Mouse (Mus musculus): ENCODE measurements around the gene Itpr2. TPM values are rescaled to one million over a fixed set of nuclear protein-coding genes. Genes with fewer than 3 reads are reported as not detected.

Gene Itpr2
- polyA plus RNA-seq, 1 experiment from 2014 or later, result 9.3 TPM

DNA sequence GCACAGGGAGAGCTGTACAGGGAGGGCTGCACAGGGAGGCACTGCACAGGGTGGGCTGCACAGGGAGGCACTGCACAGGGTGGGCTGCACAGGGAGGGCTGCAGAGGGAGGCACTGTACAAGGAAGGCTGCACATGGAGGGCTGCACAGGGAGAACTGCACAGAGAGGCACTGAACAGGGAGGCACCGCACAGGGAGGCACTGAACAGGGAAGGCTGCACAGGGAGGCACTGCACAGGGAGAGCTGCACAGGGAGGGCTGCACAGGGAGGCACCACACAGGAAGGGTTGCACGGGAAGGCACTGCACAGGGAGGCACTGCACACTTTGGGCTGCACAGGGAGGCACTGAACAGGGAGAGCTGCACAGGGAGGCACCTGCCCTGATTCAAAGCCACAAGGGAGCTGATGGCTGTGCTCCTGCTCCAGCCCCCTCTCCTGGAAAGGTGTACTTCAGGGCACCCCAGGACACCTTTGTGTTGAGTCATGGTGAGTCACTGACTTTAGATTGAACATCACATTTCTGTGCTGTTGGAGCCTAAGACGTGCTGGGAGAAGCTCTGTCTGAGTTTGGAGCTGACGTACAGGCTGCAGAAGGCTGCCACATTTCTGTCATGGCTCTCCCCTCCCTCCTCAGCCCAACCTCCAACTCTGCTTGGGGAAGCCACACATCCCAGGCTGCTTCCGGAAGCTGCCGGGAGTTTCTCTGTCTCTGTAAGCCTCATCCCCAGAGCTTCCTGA is 98.9 kb downstream of the Itpr2 start:
- Histone ChIP-seq H3K9me3 (no peaks in the 10 kb centered on the region), H3K36me3 (replicated peaks) (no peaks in the 10 kb centered on the region)
- ATAC-seq (replicated peaks), result no peak

DNA sequence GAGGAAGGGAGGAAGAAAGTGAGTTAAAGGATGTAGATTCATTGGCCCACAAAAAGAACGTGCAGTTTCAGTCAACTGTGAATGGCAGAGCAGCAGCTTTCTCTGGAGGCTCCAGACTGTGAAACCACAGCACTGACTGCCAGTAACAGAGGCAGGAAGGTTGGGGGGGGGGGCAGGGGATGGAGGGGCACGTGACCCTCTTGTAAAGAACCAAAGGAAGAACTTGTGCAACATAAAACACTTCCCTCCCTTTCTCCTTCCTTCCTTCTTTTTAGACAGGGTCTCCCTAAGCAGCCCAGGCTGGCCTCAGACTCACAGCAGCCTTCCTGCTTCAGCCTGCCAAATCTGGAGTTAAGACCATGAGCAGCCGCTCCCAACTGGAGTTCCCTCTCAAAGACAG is 104.2 kb downstream of the Itpr2 start:
- Histone ChIP-seq H3K4me1 (no peaks in the 10 kb centered on the region), H3K9me3 (no peaks in the 10 kb centered on the region), H3K36me3 (replicated peaks) (no peaks in the 10 kb centered on the region), H3K27ac (no peak overlapping the region), H3K4me2 (no peak overlapping the region), H3K4me3 (no peak overlapping the region), H3K27me3 (replicated peaks) (no peaks in the 10 kb centered on the region), H3K9ac (no peak overlapping the region)
- ATAC-seq (replicated peaks), result no peak
- 75% methylated on average over 3 of the region's 3 CpGs for WGBS

More for the DNA sequence above, 98.9 kb downstream of the Itpr2 start:
- 0 out of 2 replicates have a peak, but pooled peaks cover 2% of the 10 kb centered on the region for H3K4me1 ChIP-seq
- no peak overlapping the region for H3K27ac ChIP-seq
- no peaks in the 10 kb centered on the region for H3K27me3 ChIP-seq (replicated peaks)
- no peak overlapping the region for H3K4me2 ChIP-seq
- H3K4me3 ChIP-seq, result no peak overlapping the region
- 66% methylated on average over 6 of the region's 6 CpGs for whole genome bisulfite sequencing
- no peak overlapping the region for H3K9ac ChIP-seq

- no peak overlapping the region for H3K9ac ChIP-seq
- WGBS, result 79% methylated on average over 5 of the region's 5 CpGs
- no peak overlapping the region for H3K27ac ChIP-seq
- H3K36me3 ChIP-seq (replicated peaks), result no peaks in the 10 kb centered on the region
- ATAC-seq (replicated peaks), result no peak
- no peak overlapping the region for H3K4me3 ChIP-seq
- no peaks in the 10 kb centered on the region for H3K27me3 ChIP-seq (replicated peaks)
- H3K4me2 ChIP-seq, result no peak overlapping the region
- no peaks in the 10 kb centered on the region for H3K4me1 ChIP-seq
- H3K9me3 ChIP-seq, result no peaks in the 10 kb centered on the region
Observed at GRCm38 (mm10) chr6:146396253-146396652, 105.8 kb downstream of the Itpr2 start.

- Histone ChIP-seq H3K9ac (no peak overlapping the region), H3K27ac (no peak overlapping the region), H3K36me3 (replicated peaks) (no peaks in the 10 kb centered on the region), H3K27me3 (replicated peaks) (no peaks in the 10 kb centered on the region), H3K4me1 (no peaks in the 10 kb centered on the region), H3K4me2 (no peak overlapping the region), H3K9me3 (no peaks in the 10 kb centered on the region), H3K4me3 (no peak overlapping the region)
- ATAC-seq (replicated peaks), result no peak
- WGBS, result 90% methylated on average over 4 of the region's 4 CpGs
Observed at GRCm38 (mm10) chr6:146395616-146396015, 106.4 kb downstream of the Itpr2 start.

DNA sequence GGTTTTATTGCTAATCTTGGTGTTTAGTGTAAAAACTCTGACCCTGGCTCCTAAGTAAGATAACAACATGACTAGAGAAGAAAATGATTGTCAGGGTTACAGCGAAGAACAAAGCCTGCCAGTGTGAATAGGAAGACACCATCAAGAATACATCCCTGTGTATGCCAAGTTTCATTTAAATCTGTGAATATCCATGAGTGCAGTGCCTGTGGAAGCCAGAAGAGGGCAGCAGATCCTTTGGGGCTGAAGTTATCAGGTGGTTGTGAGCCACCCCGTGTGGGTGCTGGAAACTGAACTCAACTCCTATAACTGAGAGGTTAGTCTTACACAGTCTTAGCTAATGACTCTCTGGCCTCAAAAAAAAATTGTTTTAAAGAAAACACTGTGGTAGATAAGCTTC is 109.8 kb downstream of the Itpr2 start:
- Histone ChIP-seq H3K9ac (no peak overlapping the region), H3K27me3 (replicated peaks) (no peaks in the 10 kb centered on the region), H3K4me3 (no peak overlapping the region), H3K36me3 (replicated peaks) (no peaks in the 10 kb centered on the region), H3K27ac (no peak overlapping the region), H3K4me2 (no peak overlapping the region), H3K9me3 (no peaks in the 10 kb centered on the region), H3K4me1 (no peaks in the 10 kb centered on the region; the same call in 1 of the 2 replicates)
- no peak for ATAC-seq (replicated peaks)
- WGBS, result 84% methylated on average over 2 of the region's 2 CpGs

DNA sequence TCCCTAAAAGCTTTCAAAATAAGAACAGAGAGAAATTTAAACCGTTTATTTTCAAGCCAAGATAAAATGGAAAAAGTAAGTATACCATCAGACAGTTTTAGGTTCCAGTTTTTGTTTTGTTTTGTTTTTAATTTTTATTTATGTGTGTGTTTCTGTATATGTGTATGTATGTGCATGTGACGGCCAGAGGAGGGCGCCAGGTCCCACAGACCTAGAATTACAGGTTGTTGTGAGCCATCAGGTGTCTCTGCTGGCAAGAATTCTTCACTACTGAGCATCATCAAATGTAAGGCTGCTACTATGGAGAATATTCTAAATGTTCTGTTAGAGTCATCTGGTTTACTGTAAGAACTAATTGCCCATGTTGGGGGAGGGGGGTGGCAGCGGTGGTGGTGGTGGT is 111.9 kb downstream of the Itpr2 start:
- Histone ChIP-seq H3K27ac (no peak overlapping the region), H3K36me3 (replicated peaks) (no peaks in the 10 kb centered on the region), H3K4me1 (peaks cover 4% of the 10 kb centered on the region)

GRCm38 (mm10) chr6:146388010-146388409 is 114.0 kb downstream of the Itpr2 start:
- 78% methylated on average over 4 of the region's 4 CpGs for WGBS
- Histone ChIP-seq H3K27ac (no peak overlapping the region), H3K27me3 (replicated peaks) (no peaks in the 10 kb centered on the region), H3K36me3 (replicated peaks) (no peaks in the 10 kb centered on the region), H3K9me3 (no peaks in the 10 kb centered on the region), H3K4me3 (no peak overlapping the region), H3K4me2 (no peak overlapping the region), H3K4me1 (peaks cover 4% of the 10 kb centered on the region), H3K9ac (no peak overlapping the region)
- no peak for ATAC-seq (replicated peaks)

More for the DNA sequence above, 111.9 kb downstream of the Itpr2 start:
- Histone ChIP-seq H3K27me3 (replicated peaks) (no peaks in the 10 kb centered on the region), H3K9ac (no peak overlapping the region), H3K4me2 (no peak overlapping the region), H3K9me3 (no peaks in the 10 kb centered on the region), H3K4me3 (no peak overlapping the region)
- no peak for ATAC-seq (replicated peaks)
- WGBS, result 95% methylated on average over 4 of the region's 4 CpGs

DNA sequence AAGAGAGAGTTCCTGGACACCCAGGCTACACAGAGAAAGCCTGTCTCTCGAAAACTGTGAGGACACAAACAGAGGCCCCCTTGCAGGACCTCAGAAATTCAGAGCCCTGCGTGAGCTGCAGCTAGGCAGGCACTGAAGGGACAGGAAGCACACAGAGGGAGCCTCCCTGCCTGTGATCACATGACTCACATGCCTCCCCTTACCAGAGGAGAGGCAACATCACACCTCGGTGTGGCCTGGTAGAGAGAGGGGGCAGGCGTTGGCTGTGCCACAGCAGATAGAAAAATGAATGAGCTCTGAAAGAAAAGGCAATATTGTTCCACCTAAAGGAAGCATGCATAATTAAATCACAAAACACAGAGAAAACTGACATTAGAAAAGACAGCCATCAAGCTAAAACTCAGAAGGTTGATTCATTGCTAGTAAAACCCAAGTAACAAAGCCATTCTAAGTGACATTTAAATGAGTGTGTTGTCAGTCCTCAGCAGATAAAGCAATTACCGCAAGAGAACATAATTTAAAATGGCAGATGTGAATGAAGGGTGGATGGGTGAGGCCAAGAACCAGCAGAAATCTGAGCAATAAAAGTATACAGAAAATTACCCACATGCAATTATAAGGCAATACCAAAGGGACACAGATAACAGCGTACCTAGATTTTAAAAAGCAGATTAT is 114.8 kb downstream of the Itpr2 start:
- Histone ChIP-seq H3K4me2 (no peak overlapping the region), H3K9ac (no peak overlapping the region), H3K27ac (0 out of 2 replicates have a peak overlapping the region, but pooled peaks have one; percentile 5), H3K9me3 (no peaks in the 10 kb centered on the region), H3K4me1 (peaks cover 4% of the 10 kb centered on the region), H3K27me3 (replicated peaks) (no peaks in the 10 kb centered on the region), H3K36me3 (replicated peaks) (no peaks in the 10 kb centered on the region), H3K4me3 (no peak overlapping the region)
- WGBS, result 31% methylated on average over 6 of the region's 6 CpGs
- no peak for ATAC-seq (replicated peaks)

DNA sequence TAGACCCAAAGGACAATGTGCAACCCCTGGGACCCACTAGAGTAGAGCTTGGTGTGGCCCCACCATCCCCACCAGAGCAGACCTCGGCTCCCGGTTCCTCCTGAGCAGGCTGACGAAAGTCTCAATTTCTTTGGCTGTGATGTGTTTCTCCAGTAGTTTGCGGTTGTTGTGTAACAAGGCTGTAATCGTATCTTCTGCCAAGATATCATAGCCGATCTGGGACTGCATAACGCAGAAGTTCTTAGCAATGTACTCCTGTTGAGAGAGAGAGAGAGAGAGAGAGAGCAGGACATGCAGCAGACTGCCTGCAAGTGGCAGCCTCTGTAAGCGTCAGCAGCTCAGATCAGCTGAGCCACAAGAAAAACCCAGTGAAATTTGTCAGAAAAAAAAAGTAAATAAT is 122.8 kb downstream of the Itpr2 start:
- no peak overlapping the region for H3K4me3 ChIP-seq
- no peaks in the 10 kb centered on the region for H3K9me3 ChIP-seq
- no peak overlapping the region for H3K4me2 ChIP-seq
- H3K9ac ChIP-seq, result no peak overlapping the region
- ATAC-seq (replicated peaks), result no peak
- no peaks in the 10 kb centered on the region for H3K4me1 ChIP-seq
- 88% methylated on average over 8 of the region's 8 CpGs for WGBS
- H3K27me3 ChIP-seq (replicated peaks), result no peaks in the 10 kb centered on the region
- no peaks in the 10 kb centered on the region for H3K36me3 ChIP-seq (replicated peaks)
- no peak overlapping the region for H3K27ac ChIP-seq

- Histone ChIP-seq H3K9me3 (no peaks in the 10 kb centered on the region), H3K27ac (no peak overlapping the region), H3K4me1 (no peaks in the 10 kb centered on the region), H3K9ac (no peak overlapping the region), H3K36me3 (replicated peaks) (no peaks in the 10 kb centered on the region), H3K27me3 (replicated peaks) (no peaks in the 10 kb centered on the region), H3K4me3 (no peak overlapping the region), H3K4me2 (no peak overlapping the region)
- 54% methylated on average over 2 of the region's 2 CpGs for WGBS
- no peak for ATAC-seq (replicated peaks)
Observed at GRCm38 (mm10) chr6:146371511-146371910, 130.5 kb downstream of the Itpr2 start.

DNA sequence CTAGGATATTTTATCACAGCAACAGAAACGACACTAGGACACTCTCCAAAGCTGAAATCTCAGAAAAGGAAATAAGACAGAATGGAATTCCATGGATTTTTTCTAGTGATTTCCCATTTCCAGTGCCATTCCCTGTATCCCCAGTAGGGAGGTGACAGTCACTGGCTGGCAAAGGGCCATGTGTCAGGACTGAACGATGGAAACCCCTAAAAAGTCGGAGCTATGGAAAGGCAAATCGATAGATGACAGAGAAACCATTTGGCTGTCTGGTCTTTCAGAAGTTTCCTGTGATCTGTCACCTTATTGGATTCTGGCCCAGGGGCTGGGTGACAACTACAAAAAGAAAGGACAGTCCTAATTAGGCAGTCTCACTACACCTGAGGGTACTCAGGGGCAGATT is 135.8 kb downstream of the Itpr2 start:
- WGBS, result 90% methylated on average over 4 of the region's 4 CpGs
- no peak for ATAC-seq (replicated peaks)
- Histone ChIP-seq H3K36me3 (replicated peaks) (no peaks in the 10 kb centered on the region), H3K9ac (no peak overlapping the region), H3K4me1 (no peaks in the 10 kb centered on the region), H3K27ac (no peak overlapping the region), H3K27me3 (replicated peaks) (no peaks in the 10 kb centered on the region), H3K9me3 (no peaks in the 10 kb centered on the region), H3K4me2 (no peak overlapping the region), H3K4me3 (no peak overlapping the region)

GRCm38 (mm10) chr6:146357911-146358310 is 144.1 kb downstream of the Itpr2 start:
- H3K9ac ChIP-seq, result no peak overlapping the region
- no peak for ATAC-seq (replicated peaks)
- 70% methylated on average over 4 of the region's 4 CpGs for WGBS
- H3K27me3 ChIP-seq (replicated peaks), result no peaks in the 10 kb centered on the region
- no peaks in the 10 kb centered on the region for H3K4me1 ChIP-seq
- no peak overlapping the region for H3K27ac ChIP-seq
- H3K4me3 ChIP-seq, result no peak overlapping the region
- H3K9me3 ChIP-seq, result no peaks in the 10 kb centered on the region
- H3K36me3 ChIP-seq (replicated peaks), result no peaks in the 10 kb centered on the region
- no peak overlapping the region for H3K4me2 ChIP-seq

Measured in midbrain, embryonic 15.5 days (tissue).